Mouse (Mus musculus) lung, postnatal 36 days (tissue): Measurements from ENCODE around the gene Slc43a2.
"Not testable (repeated sequence)": the region's sequence is repeated elsewhere in the genome, so short reads cannot be mapped to it uniquely, and the experiment has no call there.

ENCODE experiments used
- DNase-seq: peaks from one replicate; pipeline ENCODE4 v3.0.0; 2022; ENCODE audit warnings: mixed read lengths

The Slc43a2 gene

GRCm38 (mm10) chr11:75572854-75573650 is 41.6 kb downstream of the Slc43a2 start:
- DNase-seq = peak; percentile 97

- DNase-seq = no peak
Measured at GRCm38 (mm10) chr11:75574378-75575123, 43.1 kb downstream of the Slc43a2 start.

- DNase-seq = no peak
Measured at GRCm38 (mm10) chr11:75575560-75576123, 44.1 kb downstream of the Slc43a2 start.

- no peak for DNase-seq
Measured at GRCm38 (mm10) chr11:75578609-75579008, 47.1 kb downstream of the Slc43a2 start.

DNA sequence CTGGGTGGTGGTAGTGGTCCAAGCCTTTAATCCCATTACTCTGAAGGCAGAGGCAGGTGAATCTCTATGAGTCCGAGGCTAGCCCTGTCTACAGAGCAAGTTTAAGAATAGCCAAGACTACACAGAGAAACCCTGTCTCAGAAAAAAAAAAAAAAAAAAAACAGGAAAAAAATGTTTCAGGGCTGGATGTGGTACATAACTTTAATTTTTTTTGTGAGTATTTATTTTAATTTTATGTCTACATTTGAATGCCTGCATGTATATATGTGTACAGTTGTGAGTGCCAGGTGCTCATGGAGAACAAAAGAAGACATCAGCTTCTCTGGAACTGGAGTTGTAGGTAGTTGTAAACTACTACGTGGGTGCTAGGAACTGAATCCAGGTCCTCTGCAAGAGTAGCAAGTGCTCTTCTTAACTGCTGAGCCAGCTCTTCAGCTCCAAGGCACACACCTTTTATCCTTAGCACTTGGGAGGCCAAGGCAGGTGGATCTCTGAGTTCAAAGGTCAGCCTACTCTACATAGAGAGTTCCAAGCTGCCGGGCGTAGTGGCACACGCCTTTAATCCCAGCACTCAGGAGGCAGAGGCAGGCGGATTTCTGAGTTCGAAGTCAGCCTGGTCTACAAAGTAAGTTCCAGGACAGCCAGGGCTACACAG is 50.1 kb downstream of the Slc43a2 start:
- DNase-seq = no peak

- no peak for DNase-seq
Measured at GRCm38 (mm10) chr11:75583521-75583920, 52.0 kb downstream of the Slc43a2 start.

GRCm38 (mm10) chr11:75585061-75585460 is 53.6 kb downstream of the Slc43a2 start:
- DNase-seq = no peak

- DNase-seq = no peak
Measured at GRCm38 (mm10) chr11:75585978-75586377, 54.5 kb downstream of the Slc43a2 start.

GRCm38 (mm10) chr11:75586963-75587362 is 55.5 kb downstream of the Slc43a2 start:
- DNase-seq = no peak

GRCm38 (mm10) chr11:75587493-75588284 is 56.2 kb downstream of the Slc43a2 start, which contains the start of gene Pitpna:
Gene Pitpna, plus strand, starts transcription at chr11:75588097.
- peak; percentile 97 for DNase-seq

- DNase-seq = peak; percentile 78
Measured at GRCm38 (mm10) chr11:75588285-75588941, 56.9 kb downstream of the Slc43a2 start.

- DNase-seq = peak; percentile 55
Measured at GRCm38 (mm10) chr11:75592612-75593011, 61.1 kb downstream of the Slc43a2 start.

DNA sequence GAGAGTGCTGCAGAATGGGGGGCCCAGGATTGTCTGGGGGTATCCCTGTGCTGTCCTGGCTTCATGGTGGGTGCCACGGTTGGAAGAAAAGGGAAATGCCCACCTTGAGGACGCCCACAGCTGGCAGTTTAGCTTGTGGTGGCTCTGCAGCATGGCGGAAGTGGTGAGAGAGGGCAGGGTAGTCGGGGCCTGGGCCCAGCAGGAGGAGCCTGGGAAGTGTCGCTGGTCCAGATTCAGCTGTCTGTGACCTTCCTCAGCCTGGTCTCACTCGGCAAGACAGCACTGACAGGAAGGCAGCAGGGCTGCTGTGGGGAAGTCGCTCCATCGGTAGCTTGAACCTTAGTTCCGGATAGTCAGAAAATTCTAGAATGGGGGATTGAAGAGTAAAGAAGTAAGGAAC is 62.9 kb downstream of the Slc43a2 start:
- DNase-seq = peak; percentile 46

- DNase-seq = no peak
Measured at GRCm38 (mm10) chr11:75595404-75595803, 63.9 kb downstream of the Slc43a2 start.

GRCm38 (mm10) chr11:75595816-75596215 is 64.3 kb downstream of the Slc43a2 start:
- no peak for DNase-seq

GRCm38 (mm10) chr11:75596726-75597255 is 65.3 kb downstream of the Slc43a2 start:
- DNase-seq = peak; percentile 56

- no peak for DNase-seq
Measured at GRCm38 (mm10) chr11:75598004-75598403, 66.5 kb downstream of the Slc43a2 start.

GRCm38 (mm10) chr11:75599802-75600201 is 68.3 kb downstream of the Slc43a2 start:
- DNase-seq = not testable (repeated sequence)

DNA sequence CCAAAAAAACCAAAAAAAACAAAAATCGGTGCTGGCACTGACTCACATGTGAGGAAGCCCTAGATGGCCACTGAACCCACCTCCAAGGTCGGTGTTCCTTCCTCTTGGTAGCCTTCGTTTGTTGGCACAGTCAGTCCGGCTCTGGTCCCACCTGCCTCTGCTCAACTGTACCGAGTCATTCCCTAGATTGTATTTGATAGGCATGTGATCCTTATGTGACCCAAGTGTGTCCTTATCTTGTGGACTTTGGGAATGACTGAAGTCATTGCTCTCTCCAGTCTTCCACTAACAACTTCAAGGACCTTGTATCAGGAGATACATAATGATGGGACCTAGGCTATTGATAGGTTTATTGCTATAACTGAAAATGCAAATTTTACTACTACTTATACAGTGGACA is 73.3 kb downstream of the Slc43a2 start:
- DNase-seq = no peak

DNA sequence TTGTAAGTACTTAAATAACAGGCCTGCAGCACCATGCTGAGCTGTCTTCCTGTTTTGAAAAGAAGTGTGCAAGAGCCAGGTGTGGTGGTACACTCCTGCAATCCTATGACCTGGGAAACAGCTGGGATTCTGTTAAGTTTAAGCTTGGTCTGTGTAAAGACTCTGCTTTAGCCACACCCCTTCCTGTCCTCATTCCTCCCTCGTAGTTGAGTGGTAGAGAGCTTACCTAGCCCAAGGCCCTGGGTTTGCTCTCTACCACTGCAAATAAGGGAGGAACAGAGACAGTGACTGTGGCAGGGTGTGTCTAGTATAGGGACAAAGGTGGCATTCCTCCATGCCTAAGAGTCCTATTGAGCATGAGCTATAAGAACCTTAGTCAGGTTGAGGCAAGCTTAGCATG is 73.8 kb downstream of the Slc43a2 start:
- no peak for DNase-seq

DNA sequence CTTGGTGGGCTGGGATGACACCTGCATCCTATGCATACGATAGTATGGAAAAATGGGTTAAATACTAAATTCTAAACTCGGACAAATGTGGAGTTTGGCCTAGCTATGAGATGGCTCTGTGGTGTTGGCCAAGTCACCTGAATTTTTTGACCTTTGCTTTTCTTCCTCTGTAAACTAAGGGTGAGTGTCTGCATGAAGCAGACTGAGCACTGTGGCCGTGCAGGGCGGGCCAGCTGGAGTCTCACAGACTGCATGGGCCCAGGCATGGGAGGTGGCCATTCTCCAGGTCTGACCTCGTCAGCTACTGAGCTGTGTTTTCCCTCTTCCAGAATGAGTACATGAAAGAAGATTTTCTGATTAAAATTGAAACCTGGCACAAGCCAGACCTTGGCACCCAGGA is 77.3 kb downstream of the Slc43a2 start:
- DNase-seq = no peak
